Mouse (Mus musculus) heart, adult 11 months (tissue): Measurements from ENCODE around the gene Fam167b.

ENCODE experiments used
- DNase-seq: peaks from one replicate; pipeline ENCODE4 v3.0.0; 2022

Gene Fam167b

DNA sequence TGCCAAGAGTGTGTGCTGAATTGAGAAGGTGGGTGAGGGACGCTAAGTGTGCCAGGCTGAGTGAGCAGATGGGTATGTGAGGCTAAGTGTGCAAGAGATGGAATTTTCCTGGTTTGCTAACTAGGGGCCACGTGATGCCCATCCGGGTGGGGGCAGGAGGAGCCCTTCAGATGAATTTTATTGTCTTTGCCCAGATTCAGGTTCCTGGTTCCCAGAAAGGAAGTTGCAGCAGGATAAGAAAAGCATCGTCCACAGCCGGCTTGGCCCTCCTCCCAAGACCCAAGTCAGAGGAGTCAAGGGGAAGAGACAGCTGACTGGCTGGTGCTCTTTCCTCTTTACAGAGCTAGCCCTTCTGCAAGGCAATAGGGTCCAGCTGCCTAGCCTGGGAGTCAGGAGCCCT, at the start of gene Fam167b:
Gene Fam167b, minus strand, starts transcription at position 84 of the 400 bp plus-strand sequence.
- peak; percentile 98 for DNase-seq

DNA sequence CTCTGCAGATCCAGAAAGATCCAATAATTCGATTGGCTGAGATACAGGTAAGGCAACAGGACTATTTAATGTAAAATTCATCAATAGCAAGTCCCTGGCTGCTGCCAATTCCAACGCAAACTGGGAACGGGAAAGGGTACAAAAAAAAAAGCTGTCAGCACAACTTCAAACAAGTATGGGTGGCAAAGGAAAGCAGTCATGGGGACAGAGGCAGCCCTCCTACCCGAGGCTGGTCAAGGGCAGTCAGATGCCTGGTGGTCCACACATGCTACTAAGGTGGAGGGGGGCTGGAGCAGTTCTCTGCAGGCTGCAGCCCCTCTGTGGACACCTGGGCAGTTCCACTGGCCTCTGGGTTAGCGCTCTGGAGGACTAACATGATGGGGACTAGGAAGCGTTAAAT, 47.7 kb upstream of the Fam167b start:
- no peak for DNase-seq

DNA sequence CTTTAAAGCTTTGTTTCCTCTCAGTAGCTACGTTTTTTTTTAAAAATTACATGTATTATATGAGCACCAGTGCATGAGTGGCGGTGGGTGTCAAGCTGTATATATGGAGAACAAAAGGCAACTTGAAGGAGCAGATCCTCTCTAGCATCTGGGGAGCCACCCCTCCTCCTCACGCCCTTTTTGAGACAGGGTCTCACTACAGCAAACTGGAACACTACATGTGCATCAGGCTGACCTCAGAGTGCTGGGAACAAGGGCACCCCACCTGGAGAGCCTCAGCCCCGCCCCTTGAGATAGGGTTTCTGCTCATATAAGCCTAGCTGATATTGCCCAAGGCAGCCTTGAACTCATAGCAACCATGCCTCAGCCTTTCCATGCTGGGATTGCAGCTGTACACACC, 47.1 kb upstream of the Fam167b start:
- no peak for DNase-seq

DNA sequence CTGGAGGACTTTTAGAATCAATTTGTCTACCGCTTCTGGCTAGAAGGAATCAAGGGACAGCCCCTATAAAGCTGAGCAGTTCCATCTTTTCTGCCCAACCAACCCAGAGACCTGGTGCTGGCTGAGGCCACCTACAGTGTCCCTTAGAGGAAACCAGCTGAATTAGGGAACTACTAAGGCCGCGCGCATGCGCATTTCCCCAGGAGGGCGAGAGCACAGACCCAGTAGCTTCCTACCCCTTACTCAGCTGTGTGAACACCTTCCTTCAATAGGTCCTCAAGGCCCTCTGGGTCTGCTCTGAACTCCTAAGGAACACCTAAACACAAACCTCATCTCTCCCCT, 46.7 kb upstream of the Fam167b start:
- DNase-seq, result peak; percentile 98

DNA sequence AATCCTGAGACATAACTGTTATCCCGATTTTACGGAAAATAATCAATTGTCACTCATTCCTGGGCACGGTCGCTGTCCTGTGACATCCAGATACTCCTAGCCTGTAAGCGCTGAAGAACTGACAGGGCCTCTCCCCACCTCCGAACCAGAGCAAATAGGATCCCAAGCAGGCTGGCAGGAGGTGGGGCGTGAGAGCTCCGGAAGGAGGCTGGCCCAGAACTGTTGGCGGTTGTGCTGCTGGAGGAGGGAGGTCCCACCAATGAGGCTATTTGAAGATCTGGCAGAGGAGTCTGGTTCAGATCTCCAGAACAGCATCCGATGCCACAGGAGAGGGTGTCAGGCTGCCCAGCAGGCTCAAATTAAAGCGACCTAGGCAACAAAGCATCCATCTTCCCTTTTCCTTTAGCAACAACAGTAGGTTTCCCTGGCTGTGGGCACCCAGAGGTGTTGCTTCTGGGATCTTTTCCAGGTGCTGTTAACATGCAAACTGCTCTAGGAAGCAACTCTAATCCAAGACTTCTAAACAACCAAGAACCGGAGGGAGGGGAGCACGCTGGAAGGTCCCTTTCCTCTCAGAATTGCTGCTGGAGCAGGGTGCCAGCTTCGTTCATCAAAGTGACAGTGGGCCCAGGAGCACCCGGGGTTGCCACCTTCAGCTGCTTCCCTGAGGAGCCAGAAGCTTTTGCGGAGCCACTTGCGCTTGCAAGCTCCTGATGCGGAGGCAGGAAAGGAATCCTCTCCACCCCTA, 46.1 kb upstream of the Fam167b start:
- DNase-seq, result peak; percentile 100

DNA sequence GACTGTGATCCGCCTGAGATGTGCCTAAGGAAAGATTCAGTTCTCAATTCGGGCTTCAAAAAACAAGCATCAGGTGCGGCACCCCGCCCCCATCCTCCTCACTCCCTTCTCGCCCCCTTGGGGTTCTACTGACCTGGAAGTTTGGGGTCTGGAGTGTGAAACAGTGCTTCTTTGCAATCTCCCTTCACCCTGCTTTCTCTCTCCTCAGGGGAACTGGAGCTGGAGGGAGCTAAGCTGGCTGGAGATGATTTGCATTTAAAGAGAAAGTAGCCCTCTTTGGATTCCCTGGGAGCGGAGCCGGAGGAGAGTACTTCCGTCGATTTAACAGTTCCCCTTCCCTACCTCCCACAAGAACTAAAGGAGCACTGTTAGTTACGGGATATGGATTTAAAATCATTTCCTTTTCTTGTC, 45.3 kb upstream of the Fam167b start, which contains the start of gene Ccdc28b:
Gene Ccdc28b, minus strand, starts transcription at position 267 of the 411 bp plus-strand sequence.
- peak; percentile 97 for DNase-seq

DNA sequence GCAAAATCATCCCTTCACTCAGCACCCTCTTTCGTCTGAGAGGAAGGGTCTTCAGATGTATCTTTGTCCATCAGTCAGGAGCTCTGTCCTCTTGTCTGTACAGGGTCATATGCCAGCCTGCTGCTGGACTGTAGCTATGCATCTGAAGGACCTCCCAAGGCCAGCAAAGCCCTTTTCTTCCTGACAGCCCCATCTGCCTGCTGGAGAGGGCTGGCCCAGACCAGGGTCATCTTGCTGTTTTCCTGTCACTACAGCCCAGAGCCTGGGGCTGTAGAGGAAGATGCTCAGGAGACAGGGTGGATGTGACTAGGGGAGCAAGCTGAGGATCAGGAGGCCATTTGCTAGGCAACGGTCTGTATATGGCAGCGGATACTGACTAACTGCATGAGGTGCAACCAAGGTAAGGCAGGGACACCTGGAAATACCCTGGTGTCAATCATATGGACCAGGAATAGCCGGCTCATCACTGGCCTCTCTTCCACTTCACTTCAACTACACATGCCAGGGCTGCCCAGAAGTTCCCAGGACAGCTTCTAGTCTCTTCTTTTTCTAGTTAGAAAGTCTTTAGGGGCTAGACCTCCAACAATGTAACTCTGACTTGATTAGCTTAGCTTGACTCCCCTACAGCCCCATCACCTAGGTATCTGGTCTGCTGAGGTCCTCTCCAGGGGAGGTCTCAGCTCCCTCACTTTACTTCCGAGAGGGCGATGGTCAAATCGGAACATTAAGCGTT, 44.6 kb upstream of the Fam167b start:
- peak; percentile 92 for DNase-seq

DNA sequence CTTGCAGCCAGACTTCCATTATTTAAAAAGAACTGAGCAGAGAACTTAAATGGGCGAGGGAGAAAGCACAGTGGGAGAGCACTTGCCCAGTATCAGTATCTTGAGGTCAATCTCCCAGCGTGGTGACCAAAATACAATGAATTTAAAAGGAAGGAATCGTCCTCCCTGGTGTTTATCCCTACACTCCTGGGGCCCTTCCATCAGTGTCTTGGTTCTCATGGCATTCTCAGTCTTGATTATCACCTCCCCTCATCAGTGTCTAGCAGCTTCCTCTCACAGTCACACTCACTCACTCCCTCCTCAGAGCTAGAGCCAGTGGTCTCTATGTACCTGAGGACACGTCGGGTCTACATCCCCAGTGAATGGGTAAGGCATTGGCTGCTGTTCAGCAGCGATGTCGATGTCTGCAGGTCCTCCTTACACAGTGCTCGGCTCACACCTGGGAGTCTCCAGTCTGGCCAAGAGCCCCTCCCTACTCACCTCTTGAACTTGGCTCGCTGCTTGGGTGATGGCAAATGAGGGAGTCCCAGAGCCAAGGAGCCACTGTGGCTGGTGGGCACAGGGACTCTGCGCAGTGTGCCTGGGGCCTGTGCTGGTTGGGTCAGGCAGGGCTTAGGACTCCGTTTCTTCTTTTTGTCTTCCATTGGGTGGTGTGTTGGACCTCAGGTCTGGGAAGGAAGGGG, 43.9 kb upstream of the Fam167b start:
- DNase-seq, result peak; percentile 92

DNA sequence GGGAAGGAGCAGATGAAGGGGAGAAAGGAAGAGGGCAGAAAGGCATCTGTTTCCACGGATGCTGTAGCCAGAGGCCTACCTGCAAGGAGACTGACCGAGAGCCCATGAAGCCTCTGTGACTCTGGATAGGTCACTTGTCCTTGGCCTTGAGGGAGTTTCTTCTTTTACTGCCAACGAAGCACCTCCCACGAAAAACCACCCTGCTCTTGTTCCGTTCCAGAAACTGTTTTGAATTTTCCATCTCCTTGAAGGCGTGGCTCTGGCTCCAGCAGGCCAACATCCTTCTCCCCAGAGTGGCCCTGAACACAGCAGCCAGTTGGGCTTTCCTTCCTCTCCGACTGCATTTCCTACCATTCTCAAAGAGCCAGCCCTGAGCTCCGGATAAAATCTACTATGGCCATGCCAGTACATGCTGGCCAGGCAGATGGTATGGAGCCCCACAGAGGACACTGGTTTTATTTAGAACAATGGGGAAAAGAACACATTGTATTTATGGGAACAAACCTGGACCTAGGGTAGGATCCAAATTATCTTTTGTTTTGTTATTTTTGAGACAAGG, 43.0 kb upstream of the Fam167b start:
- peak; percentile 99 for DNase-seq

DNA sequence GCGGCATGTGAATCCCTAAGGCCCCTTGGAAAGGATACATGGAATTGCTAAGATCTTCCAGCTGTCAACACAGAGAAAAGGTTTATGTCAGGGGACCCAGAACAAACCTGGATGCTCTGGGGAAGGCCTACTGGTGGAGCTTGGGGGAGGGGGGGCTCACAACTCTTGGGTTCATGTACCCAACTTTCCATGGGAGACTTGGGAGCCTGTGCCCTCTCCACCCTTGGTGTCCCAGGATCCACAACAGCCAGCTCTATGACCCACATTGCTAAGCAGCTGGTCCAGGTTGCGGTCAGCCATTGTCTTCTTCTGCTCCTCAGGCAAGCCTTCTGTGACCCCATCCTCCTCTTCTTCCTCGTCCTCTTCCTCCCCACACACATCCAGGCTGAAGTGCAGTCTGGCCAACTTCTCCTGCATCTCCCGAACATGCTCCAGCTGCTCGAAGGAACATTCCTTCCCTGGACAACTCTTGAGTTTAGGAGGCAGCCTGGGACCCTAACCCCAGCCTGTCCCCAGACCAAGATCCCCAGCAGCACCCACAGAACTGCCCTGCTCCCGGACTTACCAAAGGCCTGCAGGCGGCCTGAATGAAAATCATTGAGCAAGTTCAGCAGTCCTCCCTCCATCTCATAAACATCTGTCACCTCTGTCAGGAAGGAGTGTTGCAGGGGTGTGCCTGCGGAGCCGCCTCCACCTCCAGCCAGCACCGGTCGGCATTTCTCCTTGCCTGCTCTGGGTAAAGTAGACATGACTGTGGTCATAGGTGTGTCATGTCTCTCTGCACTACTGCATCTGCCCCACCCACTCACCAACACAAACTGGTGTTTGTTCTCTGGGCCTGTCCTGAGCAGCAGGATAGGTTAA, 42.3 kb upstream of the Fam167b start:
- DNase-seq, result no peak

DNA sequence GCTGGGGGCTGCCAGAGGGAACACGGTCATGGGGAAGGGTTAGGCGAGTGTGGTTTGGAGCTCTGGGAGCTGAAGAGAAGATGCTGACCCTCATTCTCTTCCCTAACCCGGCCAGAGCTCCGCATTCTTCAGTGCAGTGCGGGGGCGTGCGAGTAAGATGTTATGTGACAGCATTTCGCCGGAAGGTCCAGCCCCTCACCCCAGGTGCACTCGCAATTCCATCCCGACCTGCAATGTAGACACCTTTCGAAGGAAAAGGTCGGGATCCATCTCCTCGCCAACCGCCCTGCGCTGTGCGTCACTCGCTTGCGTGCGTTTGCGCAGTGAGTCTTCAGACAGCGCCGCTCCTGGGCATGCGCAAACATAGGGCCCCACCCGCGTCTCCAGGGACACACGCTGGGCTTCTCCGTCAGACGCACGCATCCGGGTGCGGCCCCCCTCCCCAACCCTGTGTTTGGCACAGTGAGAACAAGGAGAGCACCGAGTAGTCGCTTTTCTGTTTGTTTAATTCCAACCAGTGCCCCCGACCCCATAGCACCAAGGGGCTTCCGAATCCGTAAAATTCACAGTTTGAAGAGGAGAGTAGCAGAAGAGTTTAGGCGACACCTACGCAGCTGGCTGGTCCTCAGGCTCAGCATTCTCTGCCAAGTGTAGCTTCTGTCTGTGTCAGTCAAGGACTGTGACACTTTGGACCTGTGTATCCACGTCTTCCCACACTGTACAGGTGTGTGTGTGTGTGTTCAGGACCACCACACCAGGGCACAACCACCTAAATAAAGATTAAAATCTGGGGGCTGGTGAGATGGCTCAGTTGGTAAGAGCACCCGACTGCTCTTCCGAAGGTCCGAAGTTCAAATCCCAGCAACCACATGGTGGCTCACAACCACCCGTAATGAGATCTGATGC, 40.7 kb upstream of the Fam167b start, which contains the start of gene Iqcc:
Gene Iqcc, minus strand, starts transcription at position 314 of the 906 bp plus-strand sequence.
- peak; percentile 100 for DNase-seq

DNA sequence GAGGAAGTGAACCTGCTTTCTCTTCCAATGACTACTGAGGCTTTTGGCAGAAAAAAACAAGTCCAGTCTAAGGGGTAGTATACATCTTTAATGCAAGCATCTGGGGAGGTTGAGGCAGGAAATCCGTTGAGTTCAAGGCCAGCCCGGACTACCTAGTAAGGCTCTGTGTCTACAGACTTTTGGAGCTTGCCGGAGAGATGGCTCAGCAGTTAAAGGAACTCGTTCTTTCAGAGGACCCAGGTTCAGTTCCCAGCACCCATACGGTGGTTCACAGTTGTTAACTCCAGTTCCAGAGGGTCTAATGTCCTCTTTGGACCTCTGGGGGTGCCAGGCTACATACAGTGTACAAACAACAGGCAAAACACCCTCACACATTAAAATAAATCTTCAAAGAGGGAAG, 39.7 kb upstream of the Fam167b start:
- DNase-seq, result peak; percentile 93

DNA sequence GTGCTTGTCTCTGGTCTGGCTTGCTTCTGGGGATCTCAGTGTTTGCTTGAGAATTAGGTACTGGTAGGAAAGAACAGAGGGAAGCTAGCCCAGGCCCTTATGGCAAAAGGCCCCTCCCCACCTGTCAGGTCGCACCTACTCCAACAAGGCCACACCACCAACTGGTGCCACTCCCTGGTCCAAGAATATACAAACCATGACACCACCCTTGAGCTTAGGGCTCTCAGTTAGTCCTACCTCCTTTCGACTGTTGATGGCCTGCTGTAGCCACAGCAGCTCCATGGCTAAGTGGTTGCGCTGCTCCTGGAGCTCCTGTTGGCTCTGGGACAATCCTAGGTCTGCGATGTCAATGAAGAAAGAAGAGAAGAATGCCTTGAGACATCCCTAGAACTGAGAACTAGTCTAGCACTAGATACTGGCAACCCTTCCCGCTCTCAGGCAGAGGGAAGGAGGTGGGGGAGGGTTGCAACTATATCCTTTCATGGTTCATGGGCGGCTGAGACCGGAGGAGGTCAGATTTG, 38.8 kb upstream of the Fam167b start:
- DNase-seq, result peak; percentile 92

DNA sequence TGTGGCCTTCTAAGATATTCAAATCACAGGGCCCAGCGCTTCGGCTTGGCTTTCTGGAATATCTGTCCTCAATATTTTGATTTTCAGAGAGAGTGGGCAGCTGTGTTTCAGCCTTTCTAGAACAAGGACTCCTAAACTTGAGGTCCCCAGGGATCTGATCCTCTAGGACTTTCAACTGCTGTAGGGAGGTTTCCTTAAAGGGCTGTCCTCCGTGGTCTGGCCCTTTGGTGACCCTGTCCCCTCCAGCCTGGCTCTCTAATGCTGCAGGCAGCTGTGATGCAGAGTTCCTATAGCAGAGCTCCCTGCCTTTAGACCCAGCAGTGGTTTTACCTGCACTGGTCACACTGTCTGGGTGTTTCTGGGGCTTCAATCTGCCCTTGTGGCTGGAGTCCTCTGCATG, 38.3 kb upstream of the Fam167b start:
- peak; percentile 91 for DNase-seq

DNA sequence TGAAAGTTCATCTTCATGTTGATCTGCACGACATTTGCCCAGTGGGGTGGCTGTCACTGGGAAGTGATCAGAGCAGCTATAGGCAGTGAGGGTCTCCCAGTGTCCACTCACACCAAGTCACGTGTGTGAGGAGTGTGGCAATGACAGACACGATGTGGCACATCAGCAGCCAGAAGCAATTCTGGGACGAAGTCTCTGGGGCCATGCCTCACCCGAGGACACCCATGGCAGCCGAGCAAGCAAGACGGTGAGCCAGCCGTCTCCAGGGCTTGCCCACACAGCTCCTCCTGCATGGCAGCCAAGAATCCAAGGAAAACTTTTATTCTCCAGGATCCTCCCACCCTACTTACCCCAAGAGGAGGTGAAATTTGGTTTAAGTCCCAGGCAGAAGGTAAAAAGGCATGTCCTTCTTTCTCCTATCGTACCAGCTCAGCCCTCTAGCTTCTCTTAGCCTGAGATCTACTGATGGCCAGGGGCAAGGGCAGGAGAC, 37.5 kb upstream of the Fam167b start:
- DNase-seq, result peak; percentile 91

DNA sequence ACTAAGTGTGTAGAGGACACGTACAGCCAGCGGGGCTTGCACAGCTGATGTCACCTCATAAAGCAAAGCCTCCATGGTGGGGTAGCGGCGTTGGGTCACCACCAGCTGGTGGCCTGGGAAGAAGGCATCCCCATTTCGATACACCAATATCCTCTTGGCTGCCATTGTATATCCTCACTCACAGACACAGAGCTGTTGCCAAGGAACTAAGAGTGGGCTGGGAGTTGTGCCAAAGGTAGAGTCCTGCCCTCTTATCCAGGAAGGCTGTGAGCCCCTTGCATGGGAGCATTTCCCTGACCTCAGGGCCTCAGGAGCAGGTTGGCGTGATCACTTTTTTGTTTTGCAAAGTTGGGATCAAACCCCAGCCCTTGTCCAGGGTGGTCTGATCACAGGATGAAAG, 35.7 kb upstream of the Fam167b start, which contains the start of gene Dcdc2b:
Gene Dcdc2b, minus strand, starts transcription at position 165 of the 400 bp plus-strand sequence.
- DNase-seq, result peak; percentile 94

DNA sequence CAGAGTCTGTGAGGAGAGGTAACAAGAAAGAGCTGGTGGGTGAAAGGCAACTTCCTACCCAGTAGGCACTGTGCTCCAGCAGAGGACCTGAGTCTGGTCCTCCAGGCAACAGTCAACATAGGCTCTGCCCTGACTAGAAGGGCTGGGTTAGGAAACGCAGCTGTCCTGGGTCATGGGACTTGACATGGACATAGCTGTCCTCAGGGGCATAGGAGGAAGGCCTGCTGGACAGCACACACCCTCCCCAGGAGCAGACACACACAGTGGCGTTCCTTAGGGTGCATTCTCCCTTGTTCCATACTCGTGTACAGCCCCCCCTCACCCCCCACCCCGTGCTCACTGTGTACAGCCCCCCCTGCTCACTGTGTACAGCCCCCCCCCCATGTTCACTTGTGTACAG, 32.1 kb upstream of the Fam167b start:
- no peak for DNase-seq

DNA sequence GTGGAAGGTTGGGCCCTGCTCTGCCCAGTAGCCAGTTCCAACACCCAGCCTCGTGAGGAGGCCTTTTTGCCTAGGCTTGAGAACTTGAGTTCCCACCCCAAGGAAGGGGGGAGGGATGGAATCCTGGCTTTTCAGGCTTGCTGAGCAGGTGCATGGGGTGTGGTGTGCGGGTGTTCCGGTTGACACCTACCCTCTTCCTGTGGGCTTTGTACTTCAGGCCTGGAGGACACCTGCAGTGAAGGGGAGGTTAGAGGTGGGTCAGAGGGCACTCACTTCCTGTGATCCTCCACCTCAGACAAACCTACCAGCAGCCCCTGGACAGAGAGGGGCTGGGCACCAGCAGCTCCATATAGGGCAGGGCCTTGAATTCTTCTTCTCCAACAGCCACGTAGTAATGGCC, 31.7 kb upstream of the Fam167b start:
- peak; percentile 91 for DNase-seq

DNA sequence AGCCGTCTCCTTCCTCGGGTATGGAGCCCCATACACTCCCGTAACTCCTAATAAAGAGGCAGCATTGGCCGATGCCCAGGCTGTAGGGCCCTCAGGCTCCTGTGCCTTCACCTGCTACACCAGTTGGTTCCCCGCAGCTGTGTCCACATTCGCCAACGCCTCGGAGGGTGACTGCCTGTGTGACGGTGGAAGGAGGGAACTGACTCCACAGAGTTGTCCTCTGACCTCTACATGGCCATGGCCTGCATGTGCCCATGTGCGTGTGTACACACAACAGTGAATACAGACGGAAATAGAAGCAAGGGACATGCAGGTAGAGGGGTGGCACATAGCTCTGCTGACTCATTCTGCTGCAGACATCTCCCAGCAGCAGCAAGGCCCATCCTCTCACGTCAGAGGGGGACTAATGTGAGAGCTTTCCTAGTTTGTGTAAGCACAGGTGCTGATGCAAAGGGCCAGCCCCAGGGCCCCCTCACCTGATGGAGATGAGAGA, 30.8 kb upstream of the Fam167b start:
- peak; percentile 93 for DNase-seq

DNA sequence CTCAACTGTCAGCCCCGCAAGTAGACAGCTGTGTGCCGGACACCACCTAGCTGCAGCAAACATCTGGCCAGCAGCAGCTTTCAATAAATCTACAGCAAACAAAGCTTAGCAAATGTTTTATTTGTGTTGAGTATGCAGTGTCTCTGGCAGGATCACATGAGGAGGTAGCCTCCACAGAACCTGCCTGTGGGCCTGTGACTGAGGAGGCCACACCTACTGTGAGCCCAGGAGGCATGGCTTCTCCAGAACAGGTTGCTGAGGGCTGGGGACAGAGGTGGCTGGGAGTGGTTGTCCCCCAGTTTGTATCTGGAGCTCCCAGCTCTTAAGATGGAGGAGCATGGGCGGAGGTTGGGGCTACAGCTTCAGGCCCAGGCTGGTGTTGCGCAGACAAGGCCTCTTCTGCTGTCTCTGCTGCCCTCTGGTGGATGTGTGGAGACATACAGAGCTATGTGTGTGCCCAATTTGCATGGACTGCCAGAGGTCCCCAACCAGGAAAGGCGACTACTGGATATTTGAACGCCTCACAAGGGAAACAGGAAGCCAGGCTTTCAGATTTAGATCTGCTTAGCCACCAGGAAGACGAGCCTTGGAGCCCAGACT, 30.2 kb upstream of the Fam167b start:
- DNase-seq, result peak; percentile 97
